Mouse (Mus musculus) C2C12 (cell line): ENCODE measurements around the gene Hsd17b13.

Experiments
- CEBPB ChIP-seq: IDR thresholded peaks from one replicate; pipeline ENCODE4 v1.6.1; 2011; ENCODE audit warnings: low read depth, mild to moderate bottlenecking, control low read depth, moderate library complexity
- CTCF ChIP-seq: IDR thresholded peaks from one replicate; pipeline ENCODE4 v1.5.1; 2011; ENCODE audit not compliant: control insufficient read depth, insufficient read depth, insufficient read length
- MAX ChIP-seq: IDR thresholded peaks from one replicate; pipeline ENCODE4 v1.6.1; 2011; ENCODE audit warnings: mild to moderate bottlenecking, control low read depth
- MYOD1 ChIP-seq: IDR thresholded peaks from one replicate; pipeline ENCODE4 v1.6.1; 2011; ENCODE audit warnings: low read depth; ENCODE audit not compliant: control insufficient read depth, insufficient read length
- USF1 ChIP-seq: IDR thresholded peaks from one replicate; pipeline ENCODE4 v1.6.1; 2011; ENCODE audit warnings: low read depth, mild to moderate bottlenecking, control low read depth, moderate library complexity

DNA sequence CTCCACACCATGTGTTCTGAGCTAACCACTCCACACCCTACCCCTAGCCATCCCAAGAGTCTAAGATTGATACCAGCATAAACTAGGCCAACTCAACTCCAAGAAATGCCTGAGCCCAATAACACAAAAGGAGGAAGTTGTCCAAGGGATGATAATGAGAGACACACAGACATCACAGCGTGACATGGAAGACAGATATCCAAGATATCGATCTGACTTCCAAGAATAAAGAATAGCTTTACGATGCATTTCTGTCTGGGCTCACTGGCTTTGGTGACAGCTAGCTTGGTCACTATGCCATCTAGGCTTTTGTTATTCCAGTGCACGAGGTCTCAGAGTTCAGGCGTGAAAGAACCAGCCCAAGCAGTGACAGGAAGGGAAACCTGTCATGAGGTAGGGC lies 6.2 kb downstream of the Hsd17b13 start:
- TF ChIP-seq CTCF = no peak
- TF ChIP-seq USF1 = no peak
- no peak for TF ChIP-seq MAX
- TF ChIP-seq MYOD1 = no peak
- TF ChIP-seq CEBPB = no peak
